Mouse (Mus musculus) embryonic fibroblast, embryonic 13.5 days (primary cell): ENCODE measurements around the gene Cadps.

ENCODE experiments used
- CTCF ChIP-seq: IDR thresholded peaks from 2 replicates; pipeline ENCODE4 v1.5.1; 2011; ENCODE audit warnings: mild to moderate bottlenecking, control low read depth, low read length, moderate library complexity, borderline replicate concordance; ENCODE audit not compliant: insufficient read depth
- POLR2A ChIP-seq: IDR thresholded peaks from 2 replicates; pipeline ENCODE4 v1.6.1; 2011; ENCODE audit warnings: low read depth, mild to moderate bottlenecking, control low read depth, low read length, moderate library complexity

GRCm38 (mm10) chr14:12333622-12334021, 489.3 kb downstream of the Cadps start:
- no peak for TF ChIP-seq POLR2A
- no peak for TF ChIP-seq CTCF
